Comparison of ENCODE assay signal across 8 mouse cellular contexts in genomic region chr12:27140335-27140702, GRCm38 (mm10).
DNase-seq lines count a peak whose midpoint lies in the region; ATAC-seq and TF ChIP-seq lines count a peak whose summit lies in the region.

No protein-coding gene starts in this region.

- no peak for TF ChIP-seq CTCF in forebrain, postnatal 0 days (IDR thresholded peaks at IDR 0.05; ENCODE audit: low read depth)

- ATAC-seq in forebrain, postnatal 0 days = peak; percentile 82

- no peaks in the 10 kb centered on the region for H3K36me3 ChIP-seq in forebrain, postnatal 0 days (ENCODE audit: insufficient read depth)
- H3K36me3 ChIP-seq in midbrain, embryonic 10.5 days = no peaks in the 10 kb centered on the region

- no peak overlapping the region for H3K9ac ChIP-seq in forebrain, postnatal 0 days

- no peak overlapping the region for H3K4me3 ChIP-seq in forebrain, postnatal 0 days (ENCODE audit: low read depth, low read length)
- peak overlapping the region; percentile 42 for H3K4me3 ChIP-seq in midbrain, embryonic 10.5 days

- H3K27me3 ChIP-seq in forebrain, postnatal 0 days (ENCODE audit: insufficient read depth, low read length) = no peaks in the 10 kb centered on the region
- no peaks in the 10 kb centered on the region for H3K27me3 ChIP-seq in midbrain, embryonic 10.5 days (ENCODE audit: low read depth, poor library complexity, severe bottlenecking)

- H3K9me3 ChIP-seq in forebrain, postnatal 0 days (ENCODE audit: low read length) = no peaks in the 10 kb centered on the region
- H3K9me3 ChIP-seq in midbrain, embryonic 10.5 days (replicated peaks) = no peaks in the 10 kb centered on the region

- H3K4me1 ChIP-seq in forebrain, postnatal 0 days (ENCODE audit: insufficient read depth) = peaks cover 23% of the 10 kb centered on the region
- peaks cover 66% of the 10 kb centered on the region for H3K4me1 ChIP-seq in midbrain, embryonic 10.5 days

- peak; percentile 17 to 30 for DNase-seq in cerebellum, postnatal 10 days
- DNase-seq in cerebellum, adult 11-12 months = no peak
- peak; percentile 54 for DNase-seq in R1 (ENCODE audit: low read depth, low spot score)
- DNase-seq in forebrain, postnatal 0 days = peak; percentile 61
- DNase-seq in midbrain, embryonic 10.5 days (ENCODE audit: low spot score) = peak; percentile 81
- no peak for DNase-seq in urinary bladder, postnatal 36 days (ENCODE audit: low spot score in 2 of 2)
- DNase-seq in cerebellum, postnatal 4 days (ENCODE audit: low spot score in 2 of 2) = no peak
- no peak for DNase-seq in thymus, postnatal 4 days

- WGBS in forebrain, postnatal 0 days = 11% methylated on average over 5 of the region's 5 CpGs
- WGBS in midbrain, embryonic 10.5 days = 6% methylated on average over 5 of the region's 5 CpGs

- H3K4me2 ChIP-seq in forebrain, postnatal 0 days (ENCODE audit: low read depth) = no peak overlapping the region

- peak overlapping the region; percentile 21; the same call in 1 of the 2 replicates for H3K27ac ChIP-seq in forebrain, postnatal 0 days (ENCODE audit: low read depth, low read length)
- H3K27ac ChIP-seq in midbrain, embryonic 10.5 days (replicated peaks) = peak overlapping the region; percentile 95

Comparison
In these comparisons a context has a peak if more than half of its experiments do, and no peak if none do; other contexts are left out.
1. DNase-seq: peak in cerebellum, postnatal 10 days (2 of 2), R1 (single experiment), forebrain, postnatal 0 days (single experiment) and midbrain, embryonic 10.5 days (single experiment); none in cerebellum, adult 11-12 months (single experiment), urinary bladder, postnatal 36 days (0 of 2), cerebellum, postnatal 4 days (0 of 2) and thymus, postnatal 4 days (single experiment).